Mouse (Mus musculus) thymus, adult 18-20 months (tissue): ENCODE results near the gene Scube1.

Experiments used
- DNase-seq, 2 experiments: peaks; one replicate each; pipeline ENCODE4 v3.0.0; 2022; ENCODE audit warnings: mixed read lengths in 2 of 2

Gene Scube1

GRCm38 (mm10) chr15:83709889-83710774 is 14.7 kb downstream of the Scube1 start:
- DNase-seq: no peak

GRCm38 (mm10) chr15:83706528-83707199 is 18.2 kb downstream of the Scube1 start:
- no peak for DNase-seq

GRCm38 (mm10) chr15:83700593-83700923 is 24.3 kb downstream of the Scube1 start:
- DNase-seq: no peak

GRCm38 (mm10) chr15:83699834-83700592 is 24.8 kb downstream of the Scube1 start:
- no peak for DNase-seq

GRCm38 (mm10) chr15:83699132-83699833 is 25.5 kb downstream of the Scube1 start:
- no peak for DNase-seq

GRCm38 (mm10) chr15:83696681-83697381 is 28.0 kb downstream of the Scube1 start:
- DNase-seq: no peak

GRCm38 (mm10) chr15:83695159-83695558 is 29.7 kb downstream of the Scube1 start:
- DNase-seq: no peak

GRCm38 (mm10) chr15:83691901-83692361 is 32.9 kb downstream of the Scube1 start:
- no peak for DNase-seq

- no peak for DNase-seq
Observed at GRCm38 (mm10) chr15:83689946-83690345, 34.9 kb downstream of the Scube1 start.

- DNase-seq: no peak
Observed at GRCm38 (mm10) chr15:83686601-83687000, 38.2 kb downstream of the Scube1 start.

GRCm38 (mm10) chr15:83685950-83686349 is 38.9 kb downstream of the Scube1 start:
- DNase-seq: no peak

- DNase-seq: no peak
Observed at GRCm38 (mm10) chr15:83683051-83683561, 41.7 kb downstream of the Scube1 start.

GRCm38 (mm10) chr15:83680300-83680699 is 44.5 kb downstream of the Scube1 start:
- DNase-seq: no peak

- DNase-seq: no peak
Observed at GRCm38 (mm10) chr15:83679729-83680128, 45.1 kb downstream of the Scube1 start.

- no peak for DNase-seq
Observed at GRCm38 (mm10) chr15:83678606-83679005, 46.2 kb downstream of the Scube1 start.

- no peak for DNase-seq
Observed at GRCm38 (mm10) chr15:83678089-83678488, 46.7 kb downstream of the Scube1 start.

- DNase-seq: no peak
Observed at GRCm38 (mm10) chr15:83677098-83677497, 47.7 kb downstream of the Scube1 start.

GRCm38 (mm10) chr15:83676286-83676685 is 48.5 kb downstream of the Scube1 start:
- DNase-seq: no peak

- DNase-seq: no peak
Observed at GRCm38 (mm10) chr15:83673621-83674020, 51.2 kb downstream of the Scube1 start.

- no peak for DNase-seq
Observed at GRCm38 (mm10) chr15:83667501-83667900, 57.3 kb downstream of the Scube1 start.

GRCm38 (mm10) chr15:83666418-83666817 is 58.4 kb downstream of the Scube1 start:
- DNase-seq: no peak

- DNase-seq: no peak
Observed at GRCm38 (mm10) chr15:83665993-83666392, 58.8 kb downstream of the Scube1 start.
